12 mouse cellular contexts compared by ENCODE assay signal in genomic region chr12:111497076-111497475, GRCm38 (mm10). TPM values are rescaled to one million over a fixed set of nuclear protein-coding genes. Genes with fewer than 3 reads are reported as not detected.
DNase-seq lines count a peak whose midpoint lies in the region; ATAC-seq and TF ChIP-seq lines count a peak whose summit lies in the region.
"Had no signal": no experiment of that assay in that cellular context is flagged by ENCODE, and none has a peak within 500 bp of the region (broad histone marks: within the 10 kb centered on the region; RNA-seq: fewer than 3 reads in every experiment).

No protein-coding gene starts in this region.

- peak; percentile 90 for TF ChIP-seq CTCF in E14TG2a.4 (conservative IDR thresholded peaks at IDR 0.05; ENCODE audit: low read length)

- DNase-seq in embryo, embryonic 10.5 days (ENCODE audit: low spot score): peak; percentile 39
- DNase-seq in embryo, embryonic 9.5 days (ENCODE audit: extremely low spot score): no peak
- DNase-seq in limb, embryonic 11.5 days (ENCODE audit: low spot score): peak; percentile 42
- no peak for DNase-seq in limb, embryonic 10.5 days (ENCODE audit: low spot score)
- DNase-seq in forelimb bud, embryonic 11.5 days (ENCODE audit: low read depth, low spot score): peak; percentile 20
- DNase-seq in adrenal gland, adult 2 months: no peak
- no peak for DNase-seq in cerebellum, adult 18-20 months
- DNase-seq: kidney, adult 11 months had no signal

- ATAC-seq in limb, embryonic 11.5 days (ENCODE audit: insufficient number of reproducible peaks, low FRiP score, low TSS enrichment, low read depth): no peak
- ATAC-seq: forebrain, embryonic 13.5 days had no signal

- H3K4me1 ChIP-seq in limb, embryonic 11.5 days (ENCODE audit: control insufficient read depth, insufficient read depth, low read length): no peaks in the 10 kb centered on the region
- peaks cover 6% of the 10 kb centered on the region for H3K4me1 ChIP-seq in limb, embryonic 10.5 days
- peaks cover 31% of the 10 kb centered on the region for H3K4me1 ChIP-seq in E14TG2a.4 (replicated peaks; ENCODE audit: low read depth, low read length)

- H3K36me3 ChIP-seq in limb, embryonic 11.5 days (ENCODE audit: control insufficient read depth, insufficient read depth, low read length): no peaks in the 10 kb centered on the region
- H3K36me3 ChIP-seq in limb, embryonic 10.5 days: no peaks in the 10 kb centered on the region
- no peaks in the 10 kb centered on the region for H3K36me3 ChIP-seq in E14TG2a.4 (ENCODE audit: insufficient read depth, low read length)

- no peak overlapping the region for H3K4me3 ChIP-seq in limb, embryonic 11.5 days (ENCODE audit: low read depth, low read length)
- no peak overlapping the region for H3K4me3 ChIP-seq in limb, embryonic 10.5 days
- H3K4me3 ChIP-seq in E14TG2a.4 (replicated peaks; ENCODE audit: low read length): no peak overlapping the region
- H3K4me3 ChIP-seq: forebrain, embryonic 13.5 days had no signal

- no peak overlapping the region for H3K27ac ChIP-seq in limb, embryonic 11.5 days (replicated peaks; ENCODE audit: low read depth, low read length)
- H3K27ac ChIP-seq in limb, embryonic 10.5 days: no peak overlapping the region
- H3K27ac ChIP-seq: forebrain, embryonic 13.5 days had no signal

- WGBS in limb, embryonic 11.5 days: 47% methylated on average over 2 of the region's 2 CpGs
- 51% methylated on average over 2 of the region's 2 CpGs for WGBS in limb, embryonic 10.5 days

- no peak overlapping the region for H3K9ac ChIP-seq in limb, embryonic 11.5 days (ENCODE audit: low read length)
- H3K9ac ChIP-seq: forebrain, embryonic 13.5 days had no signal

- H3K9me3 ChIP-seq in limb, embryonic 11.5 days (ENCODE audit: control insufficient read depth, low read length): no peaks in the 10 kb centered on the region
- no peaks in the 10 kb centered on the region for H3K9me3 ChIP-seq in limb, embryonic 10.5 days (replicated peaks)
- H3K9me3 ChIP-seq in E14TG2a.4 (ENCODE audit: low read length): 0 out of 2 replicates have a peak, but pooled peaks cover under 1% of the 10 kb centered on the region
- H3K9me3 ChIP-seq: forebrain, embryonic 13.5 days had no signal

- no peaks in the 10 kb centered on the region for H3K27me3 ChIP-seq in limb, embryonic 11.5 days (ENCODE audit: control insufficient read depth, insufficient read depth, low read length)
- 0 out of 2 replicates have a peak, but pooled peaks cover 3% of the 10 kb centered on the region for H3K27me3 ChIP-seq in limb, embryonic 10.5 days (ENCODE audit: low read depth, poor library complexity, severe bottlenecking)
- peaks cover 7% of the 10 kb centered on the region for H3K27me3 ChIP-seq in E14TG2a.4 (ENCODE audit: insufficient read depth, low read length)
- H3K27me3 ChIP-seq: forebrain, embryonic 13.5 days had no signal

- no peak overlapping the region for H3K4me2 ChIP-seq in limb, embryonic 11.5 days (ENCODE audit: low read depth, severe bottlenecking)
- H3K4me2 ChIP-seq: forebrain, embryonic 13.5 days; heart, embryonic 11.5 days had no signal

RNA-seq across cellular contexts. Expression of gene Gm266, which starts 11.5 kb away (rescaled TPM):
- polyA plus RNA-seq in limb, embryonic 11.5 days (2014; fragmentation: Nextera tagmentation; extraction: Ambion mirVana): 11.4 and 13.8 TPM in 2 replicates
- 11.4 and 13.7 TPM in 2 replicates for polyA plus RNA-seq in limb, embryonic 10.5 days (2016; fragmentation: Nextera tagmentation; extraction: Ambion mirVana)
- under 1 TPM in 1 of 2 experiments, not detected in 1; 0.23 TPM for total RNA-seq in adrenal gland, adult 2 months (2021)
- polyA plus RNA-seq in adrenal gland, adult 2 months (2012; rRNA removed): 0.10 and 1.2 TPM in 2 replicates
- total RNA-seq: common myeloid progenitor, adult 5-6 weeks had no signal

RNA-seq across cellular contexts. Expression of gene Eif5, which starts 40.7 kb away (rescaled TPM):
- polyA plus RNA-seq in limb, embryonic 11.5 days (2014; fragmentation: Nextera tagmentation; extraction: Ambion mirVana): 666 and 690 TPM in 2 replicates
- 669 and 688 TPM in 2 replicates for polyA plus RNA-seq in limb, embryonic 10.5 days (2016; fragmentation: Nextera tagmentation; extraction: Ambion mirVana)
- total RNA-seq in adrenal gland, adult 2 months (2021): 100 to 1,000 TPM; 327 to 470 TPM
- polyA plus RNA-seq in adrenal gland, adult 2 months (2012; rRNA removed): 210 and 254 TPM in 2 replicates

RNA-seq across cellular contexts. Expression of gene Tnfaip2, which starts 54.8 kb away (rescaled TPM):
- polyA plus RNA-seq in limb, embryonic 11.5 days (2014; fragmentation: Nextera tagmentation; extraction: Ambion mirVana): 3.1 and 5.5 TPM in 2 replicates
- 4.3 and 6.0 TPM in 2 replicates for polyA plus RNA-seq in limb, embryonic 10.5 days (2016; fragmentation: Nextera tagmentation; extraction: Ambion mirVana)
- 10 to 100 TPM; 12.2 to 19.5 TPM for total RNA-seq in adrenal gland, adult 2 months (2021)
- polyA plus RNA-seq in adrenal gland, adult 2 months (2012; rRNA removed): 15.8 and 22.7 TPM in 2 replicates

Comparison
In these comparisons a context has a peak if more than half of its experiments do, and no peak if none do; other contexts are left out.
1. DNase-seq: peak in embryo, embryonic 10.5 days (single experiment), limb, embryonic 11.5 days (single experiment) and forelimb bud, embryonic 11.5 days (single experiment); none in embryo, embryonic 9.5 days (single experiment), limb, embryonic 10.5 days (single experiment), adrenal gland, adult 2 months (single experiment) and cerebellum, adult 18-20 months (0 of 2).